Mouse (Mus musculus) midbrain, postnatal 0 days (tissue): ENCODE data around the gene Arid1b. TPM values are rescaled to one million over a fixed set of nuclear protein-coding genes. Genes with fewer than 3 reads are reported as not detected.
A peak's percentile ranks its signal among the peaks of the same experiment; 100 is the strongest.

Experiments used
- ATAC-seq: fragments of 200-750 bp; cut with Nextera tagmentation; 2 replicates; pipeline ENCODE4 v1.8.0; 2017; ENCODE audit warnings: moderate number of reproducible peaks, mild to moderate bottlenecking, moderate TSS enrichment, moderate library complexity; ENCODE audit not compliant: low FRiP score
- DNase-seq: peaks from one replicate; pipeline ENCODE4 v3.0.0-alpha.2; 2015; ENCODE audit warnings: low spot score
- H3K27ac ChIP-seq: fragments of 300-500 bp; sonication (generic); 2 replicates; pipeline ENCODE4 v1.5.1; 2014; ENCODE audit warnings: low read depth, mild to moderate bottlenecking, low read length, mixed read lengths
- H3K27me3 ChIP-seq: fragments of 300-500 bp; sonication (generic); 2 replicates; pipeline ENCODE4 v1.6.1; 2014; ENCODE audit warnings: low read length, control low read depth, mixed read lengths; ENCODE audit not compliant: insufficient read depth
- H3K36me3 ChIP-seq: fragments of 300-500 bp; sonication (generic); 2 replicates; pipeline ENCODE4 v1.6.1; 2014; ENCODE audit warnings: low read length, control low read depth, mixed read lengths; ENCODE audit not compliant: insufficient read depth
- H3K4me1 ChIP-seq: fragments of 300-500 bp; sonication (generic); 2 replicates; pipeline ENCODE4 v1.6.1; 2014; ENCODE audit warnings: mild to moderate bottlenecking, control low read depth, antibody characterized with exemption, low read length, mixed read lengths; ENCODE audit not compliant: insufficient read depth
- H3K4me2 ChIP-seq: fragments of 300-500 bp; sonication (generic); 2 replicates; pipeline ENCODE4 v1.6.1; 2014; ENCODE audit warnings: low read depth, mild to moderate bottlenecking, low read length, mixed read lengths; ENCODE audit not compliant: poor library complexity, severe bottlenecking
- H3K4me3 ChIP-seq: fragments of 300-500 bp; sonication (generic); 2 replicates; pipeline ENCODE4 v1.5.1; 2014; ENCODE audit warnings: low read depth, mild to moderate bottlenecking, low read length, moderate library complexity
- H3K9ac ChIP-seq: fragments of 300-500 bp; sonication (generic); replicated peaks from 2 replicates; pipeline ENCODE4 v1.6.1; 2014; ENCODE audit warnings: mild to moderate bottlenecking, low read length, moderate library complexity, mixed read lengths; ENCODE audit not compliant: poor library complexity, severe bottlenecking
- H3K9me3 ChIP-seq: fragments of 300-500 bp; sonication (generic); 2 replicates; pipeline ENCODE4 v1.6.1; 2016; ENCODE audit warnings: low read length, control low read depth
- CTCF ChIP-seq: IDR thresholded peaks from 2 replicates; pipeline ENCODE4 v1.5.1; 2016; ENCODE audit warnings: antibody characterized with exemption, mild to moderate bottlenecking
- WGBS: fragments of 180-500 bp; shearing (Covaris S2); extraction: QIAGEN DNeasy Blood & Tissue Kit; methylation state at CpG from one replicate; pipeline ENCODE4 v1.1.7; 2014; 5-methylcytosine and 5-hydroxymethylcytosine counted together
- polyA plus RNA-seq: library from polyadenylated mRNA; unstranded; fragments of >200 nt; fragmentation: Nextera tagmentation; extraction: Ambion mirVana; gene quantifications from 2 replicates; pipeline ENCODE4 v1.2.1, GENCODE M21; 2015
- total RNA-seq: library from RNA; depleted of rRNA; stranded (reverse); fragments of >200 nt; gene quantifications from 2 replicates; pipeline ENCODE4 v1.2.3, GENCODE M21; 2014

Gene Arid1b
- total and polyA plus RNA-seq, 2 experiments from 2014 or later = 11.9 to 73.3 TPM

DNA sequence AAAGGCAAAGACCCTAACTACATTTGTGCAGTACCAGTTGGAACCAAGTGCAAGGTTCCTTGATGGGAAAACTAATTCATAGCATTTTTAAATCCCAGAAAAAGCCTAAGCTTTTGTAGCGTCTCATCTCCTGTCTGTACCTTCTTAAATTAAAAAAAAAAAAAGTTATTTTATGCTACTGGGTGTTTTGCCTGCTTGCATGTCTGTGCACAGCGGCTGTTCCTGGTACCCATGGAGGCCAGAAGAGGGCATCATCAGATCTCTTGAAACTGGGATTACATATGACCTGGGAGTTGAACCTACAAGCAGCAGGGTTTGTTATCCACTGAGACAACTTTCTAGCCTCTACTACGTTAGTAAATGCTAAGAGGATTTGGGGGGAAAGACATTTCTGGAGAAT, 196.2 kb downstream of the Arid1b start:
- peak; percentile 57 for TF ChIP-seq CTCF
- H3K27ac ChIP-seq = peak overlapping the region; percentile 68
- H3K4me3 ChIP-seq = peak overlapping the region; percentile 49
- ATAC-seq (no peak), DNase-seq (no peak)
- no peaks in the 10 kb centered on the region for H3K27me3 ChIP-seq
- 15% methylated on average over 3 of the region's 3 CpGs for WGBS
- peaks cover 6% of the 10 kb centered on the region for H3K4me1 ChIP-seq
- no peak overlapping the region for H3K9ac ChIP-seq
- H3K4me2 ChIP-seq = peak overlapping the region; percentile 80
- no peaks in the 10 kb centered on the region for H3K36me3 ChIP-seq
- H3K9me3 ChIP-seq = no peaks in the 10 kb centered on the region

DNA sequence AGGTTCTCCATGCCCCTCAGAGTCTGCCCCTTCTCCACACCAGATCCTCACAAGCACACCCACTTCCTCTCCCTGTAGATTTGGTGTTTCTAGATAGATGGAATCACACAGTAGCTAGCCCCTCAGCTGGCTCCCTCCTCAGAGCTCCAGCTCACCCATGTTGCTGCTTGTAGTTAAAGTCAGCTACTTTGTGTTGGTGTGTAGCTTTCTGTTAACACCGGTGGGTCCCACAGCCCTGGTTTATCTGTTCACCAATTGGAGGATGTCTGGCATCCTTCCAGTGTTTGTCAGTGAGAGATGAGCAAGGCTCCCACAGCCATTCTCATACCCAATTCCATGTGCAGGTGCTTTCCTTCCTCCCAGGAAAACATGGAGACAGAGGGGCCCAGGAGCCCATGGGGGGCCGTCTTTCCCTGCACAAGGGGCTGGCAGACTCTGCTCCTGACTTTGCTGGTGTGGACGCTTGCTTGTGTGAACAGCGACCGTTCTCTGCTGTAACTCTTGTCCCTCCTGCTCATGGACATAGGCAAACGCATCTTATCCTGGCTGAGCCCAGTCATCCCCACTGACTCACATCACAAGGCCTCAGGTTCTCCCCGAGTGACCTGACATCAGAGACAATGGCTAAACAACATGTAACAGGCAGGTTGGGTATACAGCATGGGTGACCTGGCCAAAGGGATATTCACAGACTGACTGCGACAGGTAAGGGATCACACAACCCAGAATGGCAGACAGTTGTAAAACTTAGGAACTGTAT, 200.2 kb downstream of the Arid1b start:
- Histone ChIP-seq H3K4me3 (no peak overlapping the region), H3K9ac (no peak overlapping the region), H3K27me3 (no peaks in the 10 kb centered on the region), H3K4me2 (no peak overlapping the region), H3K36me3 (no peaks in the 10 kb centered on the region), H3K9me3 (no peaks in the 10 kb centered on the region), H3K4me1 (peaks cover 7% of the 10 kb centered on the region; the same call in 1 of the 2 replicates), H3K27ac (no peak overlapping the region)
- DNase-seq (no peak), ATAC-seq (no peak)
- 78% methylated on average over 8 of the region's 8 CpGs for WGBS
- no peak for TF ChIP-seq CTCF

DNA sequence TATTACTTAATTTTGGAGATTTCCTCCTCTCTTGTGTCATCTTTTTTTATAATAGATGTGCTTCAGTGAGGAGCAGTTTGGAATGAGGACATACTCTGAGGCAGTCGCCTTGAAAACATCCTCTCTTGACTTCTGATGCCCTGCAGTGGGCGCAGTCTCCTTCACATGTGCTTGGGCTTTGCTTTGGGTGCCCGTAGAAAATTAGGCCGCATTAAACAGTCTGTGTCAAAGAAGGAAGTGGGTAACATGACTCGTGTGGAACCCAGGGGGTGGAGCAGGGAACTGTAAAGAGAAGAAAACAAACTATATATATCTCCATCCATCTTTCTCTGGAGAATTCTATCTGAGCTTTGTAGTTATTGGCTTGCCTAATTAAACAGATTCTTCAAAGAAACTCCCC, 201.3 kb downstream of the Arid1b start:
- 53% methylated on average over 5 of the region's 5 CpGs for WGBS
- Histone ChIP-seq H3K4me2 (no peak overlapping the region), H3K4me3 (no peak overlapping the region), H3K9me3 (no peaks in the 10 kb centered on the region), H3K9ac (no peak overlapping the region), H3K27ac (no peak overlapping the region), H3K4me1 (0 out of 2 replicates have a peak, but pooled peaks cover 4% of the 10 kb centered on the region), H3K27me3 (no peaks in the 10 kb centered on the region), H3K36me3 (no peaks in the 10 kb centered on the region)
- DNase-seq (no peak), ATAC-seq (no peak)
- TF ChIP-seq CTCF = peak; percentile 19; the same call in 1 of the 2 replicates

DNA sequence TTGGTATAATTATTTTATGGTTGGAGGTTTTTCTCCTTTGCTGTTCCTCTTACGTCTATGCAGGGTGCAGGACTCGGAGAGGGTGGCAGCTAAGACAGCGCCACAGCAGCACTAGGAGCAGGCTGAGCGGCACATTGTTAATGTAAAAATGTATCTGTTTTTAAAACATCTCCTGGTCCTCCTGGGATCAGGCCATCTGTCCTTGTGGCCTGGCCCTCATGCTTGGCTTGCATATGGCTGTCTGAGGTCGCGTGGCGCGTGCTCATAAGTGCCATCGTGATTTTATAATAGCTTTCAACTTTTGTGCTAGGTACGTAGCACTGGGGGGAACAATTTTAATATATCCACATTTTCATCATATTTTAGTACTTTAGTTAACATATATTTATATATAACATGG, 201.9 kb downstream of the Arid1b start:
- no peak for DNase-seq
- H3K27ac ChIP-seq = no peak overlapping the region
- 64% methylated on average over 10 of the region's 10 CpGs for WGBS

DNA sequence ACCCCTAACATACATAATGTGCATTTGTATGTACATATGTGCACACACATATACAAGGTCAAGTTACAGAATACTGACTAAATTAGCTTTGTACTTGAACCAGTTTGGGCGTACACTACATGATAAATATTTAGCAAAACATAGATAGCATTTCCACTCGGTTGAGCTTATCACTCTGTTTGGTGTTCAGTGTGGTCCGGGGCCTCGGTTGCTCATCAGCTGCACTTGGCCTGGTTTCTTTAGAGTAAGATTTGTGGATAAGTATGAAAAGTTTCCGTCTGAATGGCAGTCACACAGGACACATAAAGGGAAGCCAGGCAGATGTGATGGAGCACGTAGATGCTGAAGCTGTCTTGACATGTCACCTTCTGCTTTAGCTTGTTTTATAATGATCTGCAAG, 202.4 kb downstream of the Arid1b start:
- no peak overlapping the region for H3K4me3 ChIP-seq
- TF ChIP-seq CTCF = no peak
- H3K27ac ChIP-seq = no peak overlapping the region
- DNase-seq (no peak), ATAC-seq (no peak)
- 0 out of 2 replicates have a peak, but pooled peaks cover 4% of the 10 kb centered on the region for H3K4me1 ChIP-seq
- 87% methylated on average over 6 of the region's 6 CpGs for WGBS
- H3K4me2 ChIP-seq = no peak overlapping the region
- no peaks in the 10 kb centered on the region for H3K9me3 ChIP-seq
- no peaks in the 10 kb centered on the region for H3K27me3 ChIP-seq
- no peak overlapping the region for H3K9ac ChIP-seq
- H3K36me3 ChIP-seq = no peaks in the 10 kb centered on the region

More for the DNA sequence above, 201.9 kb downstream of the Arid1b start:
- Histone ChIP-seq H3K36me3 (no peaks in the 10 kb centered on the region), H3K9me3 (no peaks in the 10 kb centered on the region), H3K4me3 (no peak overlapping the region), H3K27me3 (no peaks in the 10 kb centered on the region), H3K4me2 (no peak overlapping the region), H3K9ac (no peak overlapping the region), H3K4me1 (0 out of 2 replicates have a peak, but pooled peaks cover 4% of the 10 kb centered on the region)
- no peak for ATAC-seq
- no peak for TF ChIP-seq CTCF

DNA sequence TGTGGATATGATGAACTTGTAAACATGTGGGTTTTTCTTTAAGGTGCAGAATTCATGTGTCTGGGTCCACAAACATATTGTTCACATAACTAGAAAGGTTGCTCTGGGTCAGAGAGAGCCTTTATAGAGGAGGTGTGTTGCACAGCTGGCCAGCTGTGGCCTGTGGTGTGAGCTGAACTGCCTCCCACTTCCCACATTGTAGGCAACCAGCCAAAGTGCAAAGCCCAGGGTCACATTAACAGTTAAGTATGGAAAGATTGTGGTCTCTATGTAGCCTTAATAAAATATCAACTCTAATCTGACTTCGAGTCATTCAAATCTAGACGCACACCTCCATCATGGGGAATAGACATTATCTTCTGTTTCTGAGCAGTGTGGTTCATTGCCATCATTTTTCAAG, 203.0 kb downstream of the Arid1b start:
- 0 out of 2 replicates have a peak, but pooled peaks cover 6% of the 10 kb centered on the region for H3K4me1 ChIP-seq
- H3K9me3 ChIP-seq = no peaks in the 10 kb centered on the region
- no peak overlapping the region for H3K4me2 ChIP-seq
- TF ChIP-seq CTCF = no peak
- H3K36me3 ChIP-seq = no peaks in the 10 kb centered on the region
- H3K27ac ChIP-seq = no peak overlapping the region
- 92% methylated on average over 2 of the region's 2 CpGs for WGBS
- ATAC-seq (no peak), DNase-seq (no peak)
- no peak overlapping the region for H3K9ac ChIP-seq
- no peaks in the 10 kb centered on the region for H3K27me3 ChIP-seq
- H3K4me3 ChIP-seq = no peak overlapping the region
